Mouse (Mus musculus): ENCODE measurements around the gene Gm14698.
"Not testable (repeated sequence)": the region's sequence is repeated elsewhere in the genome, so short reads cannot be mapped to it uniquely, and the experiment has no call there.

DNA sequence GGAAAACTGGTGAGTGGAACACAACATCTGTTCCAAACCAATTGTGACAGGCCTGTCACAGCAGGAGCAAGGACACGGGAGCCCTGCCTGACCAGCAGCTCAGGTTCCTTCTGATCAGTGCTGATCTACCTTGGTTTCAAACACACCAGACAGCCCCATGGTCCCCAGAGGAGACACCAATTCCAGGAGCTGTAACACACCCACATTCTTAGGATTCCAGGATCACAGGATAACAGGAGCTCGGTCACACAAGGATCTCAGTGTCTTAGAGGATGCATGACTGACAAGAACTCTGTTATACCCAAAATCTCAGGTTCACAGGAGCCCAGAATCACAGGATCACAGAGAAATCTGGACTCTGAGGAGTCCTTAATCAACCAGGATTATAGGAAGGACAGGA lies 444 bp upstream of the Gm14698 start:
- not testable (repeated sequence) for TF ChIP-seq CTCF (IDR thresholded peaks at IDR 0.05; ENCODE audit: low read depth, low read length); POLR2A (IDR thresholded peaks at IDR 0.05; ENCODE audit: extremely low read depth, insufficient read depth, low read length)

All from liver, adult 2 months (tissue).